Mouse (Mus musculus) Patski (cell line): ENCODE data around the gene Atp5mpl. TPM values are rescaled to one million over a fixed set of nuclear protein-coding genes. Genes with fewer than 3 reads are reported as not detected.

Experiments used
- ATAC-seq: fragments of 100-300 bp; one replicate; pipeline ENCODE4 v1.8.0; 2021
- CTCF ChIA-PET: fragments of 350-600 bp; sonication (Branson Sonifier 250); formaldehyde crosslinking; loops from one replicate; lab custom pipeline; 2022; ENCODE audit warnings: inconsistent platforms; lab: Charles Lee
- POLR2A ChIA-PET: fragments of 350-600 bp; sonication (Branson Sonifier 250); formaldehyde crosslinking; loops from one replicate; lab custom pipeline; 2022; ENCODE audit warnings: antibody characterized with exemption, inconsistent platforms; lab: Charles Lee
- DNase-seq: peaks from one replicate; pipeline ENCODE4 v3.0.0-alpha.2; 2011; ENCODE audit warnings: low read depth, low spot score
- H3K27me3 ChIP-seq: fragments of 371-371 bp; one replicate; pipeline ENCODE4 v1.5.1; 2021
- CTCF ChIP-seq: fragments of 100-300 bp; IDR thresholded peaks from one replicate; pipeline ENCODE4 v1.5.1; 2021
- in situ Hi-C: fragments of 300-500 bp; cut with MboI; formaldehyde crosslinking; loops from 3 replicates; pipeline ENCODE4 v1.11.1; 2018; ENCODE audit warnings: low pct_unique_long_range_greater_than_20kb, mixed read lengths
- polyA plus RNA-seq: library from polyadenylated mRNA; unstranded; gene quantifications from one replicate; pipeline ENCODE4 v1.2.3, GENCODE M21; 2021

The Atp5mpl gene
- polyA plus RNA-seq, 1 experiment from 2014 or later, result 472 TPM

- no peak for TF ChIP-seq CTCF
- CTCF ChIA-PET, result no interaction called here
- in situ Hi-C loops, result no loop called here
- DNase-seq (peak; percentile 53), ATAC-seq (peak; percentile 74)
- H3K27me3 ChIP-seq, result peaks cover 22% of the 10 kb centered on the region
- POLR2A ChIA-PET, result no interaction called here
These were observed 50.1 kb downstream of the Atp5mpl start for GRCm38 (mm10) chr12:111916514-111917217.

GRCm38 (mm10) chr12:111915781-111916180 is 51.0 kb downstream of the Atp5mpl start:
- TF ChIP-seq CTCF, result no peak
- POLR2A ChIA-PET, result no interaction called here

GRCm38 (mm10) chr12:111914031-111914430 is 52.7 kb downstream of the Atp5mpl start:
- H3K27me3 ChIP-seq, result peaks cover 11% of the 10 kb centered on the region
- CTCF ChIA-PET, result no interaction called here
- ATAC-seq, result no peak
- in situ Hi-C loops, result no loop called here
- POLR2A ChIA-PET, result interaction anchor here (0.6 kb wide), 1 partner anchor 18 kb away, joined by 3 read pairs; no protein-coding TSS in a partner anchor
- no peak for DNase-seq
- TF ChIP-seq CTCF, result no peak

More at GRCm38 (mm10) chr12:111915781-111916180, 51.0 kb downstream of the Atp5mpl start:
- ATAC-seq (no peak), DNase-seq (no peak)
- CTCF ChIA-PET, result no interaction called here
- H3K27me3 ChIP-seq, result peaks cover 22% of the 10 kb centered on the region
- in situ Hi-C loops, result no loop called here

DNA sequence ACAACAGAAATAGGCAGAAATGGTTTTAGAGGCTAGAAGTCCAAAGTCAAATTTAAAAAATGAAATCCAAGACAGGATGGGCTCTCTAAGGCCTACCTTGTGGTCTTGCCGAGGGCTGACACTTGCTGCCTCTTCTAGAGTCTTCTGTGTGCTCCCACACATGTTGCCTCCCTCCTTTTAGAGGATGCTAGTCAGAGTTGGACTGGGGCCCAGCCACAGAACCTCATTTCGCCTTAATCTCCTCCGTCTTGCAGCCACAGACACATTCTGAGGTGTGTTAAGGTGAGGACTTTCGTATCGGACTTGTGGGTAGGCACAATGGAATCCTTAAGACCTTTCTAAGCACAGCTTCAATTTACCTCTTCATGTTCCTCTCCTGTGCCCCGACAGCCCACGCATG is 54.0 kb downstream of the Atp5mpl start:
- ChIA-PET CTCF (no interaction called here), POLR2A (no interaction called here)
- H3K27me3 ChIP-seq, result peaks cover 17% of the 10 kb centered on the region
- in situ Hi-C loops, result no loop called here
- DNase-seq (no peak), ATAC-seq (no peak)
- TF ChIP-seq CTCF, result no peak

GRCm38 (mm10) chr12:111911796-111912195 is 55.0 kb downstream of the Atp5mpl start:
- no peak for ATAC-seq
- in situ Hi-C loops, result no loop called here
- CTCF ChIA-PET, result no interaction called here
- DNase-seq, result no peak
- POLR2A ChIA-PET, result no interaction called here
- H3K27me3 ChIP-seq, result peaks cover 17% of the 10 kb centered on the region
- TF ChIP-seq CTCF, result no peak

Other genes with a start within 250 kb of the Atp5mpl start
- gene Klc1, start 208.1 kb downstream of the Atp5mpl start, polyA plus RNA-seq, result 110 TPM
- gene Xrcc3, start 153.1 kb downstream of the Atp5mpl start, polyA plus RNA-seq, result 4.1 TPM
- 42.1 TPM for gene Zfyve21, start 152.8 kb downstream of the Atp5mpl start, polyA plus RNA-seq
- gene Ppp1r13b, start 58.9 kb downstream of the Atp5mpl start, polyA plus RNA-seq, result 6.9 TPM
- 0.21 TPM for gene Tdrd9, start 4.6 kb upstream of the Atp5mpl start, polyA plus RNA-seq
- not detected for gene Rd3l, start 14.3 kb upstream of the Atp5mpl start, polyA plus RNA-seq
- 11.8 TPM for gene Aspg, start 139.7 kb upstream of the Atp5mpl start, polyA plus RNA-seq
- 13.5 TPM for gene Kif26a, start 179.2 kb upstream of the Atp5mpl start, polyA plus RNA-seq